Mouse (Mus musculus) E14TG2a.4 (cell line): Measurements from ENCODE around the gene Shtn1.

ENCODE experiments used
- CTCF ChIP-seq: conservative IDR thresholded peaks from 2 replicates; pipeline ENCODE4 v1.5.1; 2014; ENCODE audit warnings: low read length
- POU5F1 ChIP-seq: IDR thresholded peaks from 2 replicates; pipeline ENCODE4 v1.6.1; 2014; ENCODE audit warnings: low read length, borderline replicate concordance

DNA sequence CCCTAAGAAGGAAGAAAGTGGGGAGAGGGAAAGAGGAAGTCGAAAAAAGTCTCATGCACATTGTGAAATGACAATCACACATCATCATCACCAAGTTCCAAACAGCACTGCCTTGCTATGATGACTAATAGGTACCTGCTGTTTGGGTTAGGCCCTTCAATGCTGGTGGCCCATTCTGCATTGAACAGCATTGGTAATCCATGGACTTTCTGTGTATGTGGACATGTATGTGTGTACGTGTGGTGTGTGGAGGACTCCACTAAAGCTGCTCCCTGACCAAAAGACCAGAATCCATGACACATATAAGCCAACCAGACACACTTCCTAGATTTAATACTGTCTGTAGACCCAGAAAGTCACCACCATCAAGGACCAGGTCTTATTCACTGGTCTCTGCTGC, 3.9 kb downstream of the Shtn1 start:
- TF ChIP-seq CTCF (no peak), POU5F1 (no peak)
